Mouse (Mus musculus) yolk sac, embryonic 10.5 days (tissue): Measurements from ENCODE around the gene Atg16l2.

Experiments
- DNase-seq: peaks from one replicate; pipeline ENCODE4 v3.0.0-alpha.2; 2017; ENCODE audit warnings: low spot score

The Atg16l2 gene

DNA sequence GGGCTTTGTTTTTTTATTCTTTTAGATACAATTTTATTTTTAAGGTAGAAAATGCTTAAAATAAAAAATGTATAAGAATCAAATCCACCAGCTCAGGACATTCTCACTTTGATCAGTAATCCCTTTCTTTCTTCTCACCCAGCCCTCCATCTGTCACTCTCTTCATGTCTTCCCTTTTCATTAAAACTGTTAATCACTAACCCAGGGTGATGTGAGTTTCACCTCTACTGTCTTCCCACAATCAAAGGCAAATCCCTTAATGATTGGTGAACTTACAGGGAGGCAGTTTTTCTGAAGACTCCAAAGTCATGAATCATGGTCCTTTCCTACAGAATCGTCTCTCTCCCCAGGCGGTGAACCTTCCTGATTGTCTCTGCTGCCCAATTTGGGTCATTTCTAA, 85.3 kb downstream of the Atg16l2 start:
- DNase-seq = no peak

DNA sequence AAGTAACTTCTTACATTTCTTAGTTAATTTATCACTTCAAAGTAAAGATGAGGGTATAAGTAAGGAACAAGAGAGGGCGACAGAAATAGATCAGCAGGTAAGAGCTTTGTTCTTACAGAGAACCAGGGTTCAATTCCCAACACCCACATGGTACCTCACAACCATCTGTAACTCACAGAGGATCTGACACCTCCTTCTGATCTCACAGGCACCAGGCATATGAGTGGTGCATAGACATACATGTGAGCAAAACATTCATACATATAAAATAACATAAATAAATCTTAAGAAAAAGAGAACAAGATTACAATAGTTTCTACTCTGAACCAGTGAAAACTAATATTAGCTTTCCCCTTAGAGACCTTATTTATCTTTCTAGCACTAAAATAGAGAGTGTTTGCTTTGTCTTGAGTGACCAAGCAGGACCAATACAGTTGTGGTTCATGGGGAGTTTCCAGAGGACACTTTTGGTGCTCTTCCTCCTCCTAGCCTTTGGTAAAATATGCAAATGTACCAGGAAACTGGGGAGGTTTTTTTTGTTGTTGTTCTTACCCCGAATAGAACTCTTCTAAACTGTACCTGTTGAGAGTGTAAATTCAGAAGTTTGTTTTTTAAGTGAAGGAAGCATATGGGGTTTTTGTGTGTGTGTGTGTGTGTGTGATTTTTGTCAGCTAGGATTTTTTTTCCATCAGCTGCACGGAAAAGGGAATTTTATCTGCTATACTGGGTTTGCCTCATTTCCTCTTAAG, 88.4 kb downstream of the Atg16l2 start:
- no peak for DNase-seq
